Mouse (Mus musculus) lung, postnatal 0 days (tissue): ENCODE measurements around the gene Cela3a.

Experiments used
- CTCF ChIP-seq: IDR thresholded peaks from 2 replicates; pipeline ENCODE4 v1.5.1; 2016; ENCODE audit warnings: antibody characterized with exemption, mild to moderate bottlenecking
- EP300 ChIP-seq: IDR thresholded peaks from 2 replicates; pipeline ENCODE4 v1.6.1; 2016; ENCODE audit warnings: antibody characterized with exemption, mild to moderate bottlenecking, control low read depth

DNA sequence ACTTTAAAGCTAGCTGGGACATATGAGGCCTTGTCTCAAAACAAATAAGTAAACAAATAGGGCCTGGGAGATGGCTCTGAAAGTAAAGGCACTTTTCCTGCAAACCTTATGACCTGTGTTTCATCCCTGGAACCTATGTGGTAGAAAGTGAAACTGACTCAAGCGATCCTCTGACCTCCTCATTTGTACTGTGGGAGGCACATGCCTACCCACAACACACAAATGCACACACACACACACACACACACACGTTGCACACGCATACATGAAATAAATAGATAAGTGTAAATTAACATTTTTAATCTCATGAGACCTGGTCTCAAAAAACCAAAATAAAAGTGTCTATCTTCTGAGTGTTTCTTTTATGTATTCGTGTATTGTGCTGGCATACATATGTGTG lies 36.3 kb upstream of the Cela3a start:
- no peak for TF ChIP-seq CTCF
- TF ChIP-seq EP300: no peak
